9 mouse cellular contexts compared by ENCODE assay signal in the genomic region with DNA sequence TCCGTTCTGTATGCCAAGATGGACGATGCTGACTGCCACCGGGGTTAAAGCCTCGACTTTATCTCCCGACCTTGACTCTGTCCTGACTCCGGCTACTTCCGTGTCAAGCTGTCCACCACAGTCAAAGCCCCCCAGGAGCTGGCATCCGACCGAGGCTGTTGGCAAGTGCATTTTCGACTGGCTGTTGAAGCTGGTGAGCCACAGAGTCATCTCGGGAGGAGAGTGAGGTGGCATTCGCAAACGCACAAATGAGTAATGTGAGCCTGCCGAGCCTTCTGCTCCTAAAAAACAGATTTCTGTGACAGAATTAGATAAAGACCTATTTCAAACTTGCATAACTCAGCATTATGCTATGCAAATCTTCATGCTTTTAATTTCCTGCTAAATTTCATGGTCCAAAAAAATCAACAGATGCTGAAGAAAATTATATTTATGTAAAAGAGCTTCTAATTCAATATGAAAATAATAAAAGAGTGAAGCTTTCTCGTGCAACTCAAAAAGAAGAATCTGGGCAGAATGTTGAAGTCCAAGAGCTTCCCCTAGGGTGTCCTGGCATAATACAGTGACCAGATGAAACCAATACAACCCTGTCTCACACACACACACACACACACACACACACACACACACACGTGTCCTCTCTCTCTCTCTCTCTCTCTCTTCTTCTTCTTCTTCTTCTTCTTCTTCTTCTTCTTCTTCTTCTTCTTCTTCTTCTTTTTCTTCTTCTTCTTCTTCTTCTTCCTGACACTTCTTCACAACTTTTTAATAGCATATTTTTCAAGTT.
DNase-seq lines count a peak whose midpoint lies in the region; ATAC-seq and TF ChIP-seq lines count a peak whose summit lies in the region.
"Had no signal": no experiment of that assay in that cellular context is flagged by ENCODE, and none has a peak within 500 bp of the region (broad histone marks: within the 10 kb centered on the region; RNA-seq: fewer than 3 reads in every experiment).

No protein-coding gene starts in this region.

- WGBS in stomach, embryonic 15.5 days: 54% methylated on average over 16 of the region's 16 CpGs
- WGBS in stomach, postnatal 0 days: 54% methylated on average over 16 of the region's 16 CpGs
- 65% methylated on average over 16 of the region's 16 CpGs for WGBS in heart, embryonic 10.5 days

- ATAC-seq in stomach, embryonic 15.5 days (ENCODE audit: insufficient read depth, low FRiP score, low read depth): no peak
- ATAC-seq in stomach, postnatal 0 days (ENCODE audit: low FRiP score, low TSS enrichment): no peak

- no peak overlapping the region for H3K27ac ChIP-seq in gastrocnemius, adult 2 months
- no peak overlapping the region for H3K27ac ChIP-seq in stomach, embryonic 15.5 days
- no peak overlapping the region for H3K27ac ChIP-seq in stomach, postnatal 0 days (replicated peaks)
- H3K27ac ChIP-seq in left cerebral cortex, adult 2 months: peak overlapping the region; percentile 82
- no peak overlapping the region for H3K27ac ChIP-seq in heart, embryonic 10.5 days
- H3K27ac ChIP-seq: limb, embryonic 12.5 days had no signal

- DNase-seq in gastrocnemius, adult 2 months: peak; percentile 19
- DNase-seq in gastrocnemius, adult 18-20 months (ENCODE audit: low spot score): no peak
- DNase-seq in stomach, postnatal 0 days (ENCODE audit: low spot score): no peak
- peak; percentile 22 to 57 for DNase-seq in left cerebral cortex, adult 2 months (ENCODE audit: extremely low spot score in 1 of 2, low spot score in 2 of 2)
- DNase-seq in testis, postnatal 14 days (ENCODE audit: low spot score): peak; percentile 44
- DNase-seq in heart, embryonic 10.5 days (ENCODE audit: low spot score): no peak
- no peak for DNase-seq in kidney, postnatal 4 days

- H3K4me2 ChIP-seq in stomach, embryonic 15.5 days: peak overlapping the region; percentile 20; the same call in 1 of the 2 replicates
- H3K4me2 ChIP-seq in stomach, postnatal 0 days (replicated peaks; ENCODE audit: low read depth): no peak overlapping the region
- H3K4me2 ChIP-seq: limb, embryonic 12.5 days had no signal

- intact Hi-C loops in gastrocnemius, adult 2 months (cut with DNase I): no loop called here
- intact Hi-C loops in left cerebral cortex, adult 2 months (cut with DNase I): loop anchor here (5.0 kb wide), 2 partner anchors 116 to 169 kb away; a partner anchor contains a TSS

- H3K27me3 ChIP-seq in stomach, embryonic 15.5 days (replicated peaks): no peaks in the 10 kb centered on the region
- H3K27me3 ChIP-seq in stomach, postnatal 0 days (ENCODE audit: control insufficient read depth, insufficient read depth, low read length): no peaks in the 10 kb centered on the region
- no peaks in the 10 kb centered on the region for H3K27me3 ChIP-seq in heart, embryonic 10.5 days (ENCODE audit: insufficient read depth, poor library complexity, severe bottlenecking)
- H3K27me3 ChIP-seq: limb, embryonic 12.5 days had no signal

- no peaks in the 10 kb centered on the region for H3K9me3 ChIP-seq in stomach, embryonic 15.5 days
- H3K9me3 ChIP-seq in stomach, postnatal 0 days (ENCODE audit: control insufficient read depth, low read length): no peaks in the 10 kb centered on the region
- no peaks in the 10 kb centered on the region for H3K9me3 ChIP-seq in heart, embryonic 10.5 days
- H3K9me3 ChIP-seq: limb, embryonic 12.5 days had no signal

- no peak for TF ChIP-seq CTCF in gastrocnemius, adult 2 months (IDR thresholded peaks at IDR 0.05)
- TF ChIP-seq CTCF in stomach, postnatal 0 days (IDR thresholded peaks at IDR 0.05; ENCODE audit: low read depth): no peak
- TF ChIP-seq CTCF in left cerebral cortex, adult 2 months (IDR thresholded peaks at IDR 0.05): no peak

- TF ChIP-seq EP300 in stomach, postnatal 0 days (optimal IDR thresholded peaks at IDR 0.05): no peak

- 0 out of 2 replicates have a peak overlapping the region, but pooled peaks have one; percentile 16 for H3K4me3 ChIP-seq in gastrocnemius, adult 2 months
- H3K4me3 ChIP-seq in stomach, embryonic 15.5 days (replicated peaks): no peak overlapping the region
- H3K4me3 ChIP-seq in stomach, postnatal 0 days (ENCODE audit: low read depth, low read length): no peak overlapping the region
- 0 out of 2 replicates have a peak overlapping the region, but pooled peaks have one; percentile 4 for H3K4me3 ChIP-seq in left cerebral cortex, adult 2 months
- H3K4me3 ChIP-seq in heart, embryonic 10.5 days: no peak overlapping the region
- H3K4me3 ChIP-seq: limb, embryonic 12.5 days had no signal

- H3K36me3 ChIP-seq in stomach, embryonic 15.5 days: no peaks in the 10 kb centered on the region
- H3K36me3 ChIP-seq in stomach, postnatal 0 days (ENCODE audit: control insufficient read depth, insufficient read depth, low read length): no peaks in the 10 kb centered on the region
- no peaks in the 10 kb centered on the region for H3K36me3 ChIP-seq in heart, embryonic 10.5 days
- H3K36me3 ChIP-seq: limb, embryonic 12.5 days had no signal

- H3K4me1 ChIP-seq in stomach, embryonic 15.5 days: no peaks in the 10 kb centered on the region
- no peaks in the 10 kb centered on the region for H3K4me1 ChIP-seq in stomach, postnatal 0 days (replicated peaks; ENCODE audit: control insufficient read depth, insufficient read depth)
- peaks cover 6% of the 10 kb centered on the region; the same call in 1 of the 2 replicates for H3K4me1 ChIP-seq in heart, embryonic 10.5 days

- H3K9ac ChIP-seq in stomach, embryonic 15.5 days: no peak overlapping the region
- H3K9ac ChIP-seq in stomach, postnatal 0 days (ENCODE audit: low read length): no peak overlapping the region
- H3K9ac ChIP-seq: limb, embryonic 12.5 days had no signal

Comparison
In these comparisons a context has a peak if more than half of its experiments do, and no peak if none do; other contexts are left out.
1. DNase-seq: peak in gastrocnemius, adult 2 months (single experiment), left cerebral cortex, adult 2 months (2 of 2) and testis, postnatal 14 days (single experiment); none in gastrocnemius, adult 18-20 months (single experiment), stomach, postnatal 0 days (single experiment), heart, embryonic 10.5 days (single experiment) and kidney, postnatal 4 days (0 of 2).
2. H3K4me3 ChIP-seq: peak in gastrocnemius, adult 2 months (single experiment) and left cerebral cortex, adult 2 months (single experiment); none in stomach, embryonic 15.5 days (single experiment), stomach, postnatal 0 days (single experiment) and heart, embryonic 10.5 days (single experiment).